Mouse (Mus musculus) C2C12 (cell line): ENCODE measurements around the gene Foxa2.

Source experiments
- CEBPB ChIP-seq: IDR thresholded peaks from one replicate; pipeline ENCODE4 v1.6.1; 2011; ENCODE audit warnings: low read depth, mild to moderate bottlenecking, control low read depth, moderate library complexity
- CTCF ChIP-seq: IDR thresholded peaks from one replicate; pipeline ENCODE4 v1.5.1; 2011; ENCODE audit not compliant: control insufficient read depth, insufficient read depth, insufficient read length
- FOSL1 ChIP-seq: IDR thresholded peaks from one replicate; pipeline ENCODE4 v1.8.0; 2011; ENCODE audit warnings: mild to moderate bottlenecking, low read length; ENCODE audit not compliant: poor library complexity, insufficient read depth, severe bottlenecking
- MAX ChIP-seq: IDR thresholded peaks from one replicate; pipeline ENCODE4 v1.6.1; 2011; ENCODE audit warnings: mild to moderate bottlenecking, control low read depth
- MYOD1 ChIP-seq: IDR thresholded peaks from one replicate; pipeline ENCODE4 v1.6.1; 2011; ENCODE audit warnings: low read depth; ENCODE audit not compliant: control insufficient read depth, insufficient read length
- MYOG ChIP-seq: IDR thresholded peaks from one replicate; pipeline ENCODE4 v1.6.1; 2011; ENCODE audit not compliant: control insufficient read depth, insufficient read length; ENCODE audit errors: extremely low read depth
- USF1 ChIP-seq: IDR thresholded peaks from one replicate; pipeline ENCODE4 v1.6.1; 2011; ENCODE audit warnings: low read depth, mild to moderate bottlenecking, control low read depth, moderate library complexity

- peak; percentile 50 for TF ChIP-seq CTCF
- TF ChIP-seq FOSL1 = no peak
- TF ChIP-seq CEBPB = no peak
- no peak for TF ChIP-seq MYOD1
- TF ChIP-seq MAX = no peak
- TF ChIP-seq USF1 = no peak
- no peak for TF ChIP-seq MYOG
These were observed 35.5 kb upstream of the Foxa2 start for GRCm38 (mm10) chr2:148082283-148082682.
